Mouse (Mus musculus) cerebellum, adult 11 months (tissue): ENCODE data around the gene Tmem213.

ENCODE experiments used
- DNase-seq: peaks from one replicate; pipeline ENCODE4 v3.0.0; 2022

Tmem213 gene

GRCm38 (mm10) chr6:38159576-38159975 is 50.5 kb downstream of the Tmem213 start:
- DNase-seq = no peak

DNA sequence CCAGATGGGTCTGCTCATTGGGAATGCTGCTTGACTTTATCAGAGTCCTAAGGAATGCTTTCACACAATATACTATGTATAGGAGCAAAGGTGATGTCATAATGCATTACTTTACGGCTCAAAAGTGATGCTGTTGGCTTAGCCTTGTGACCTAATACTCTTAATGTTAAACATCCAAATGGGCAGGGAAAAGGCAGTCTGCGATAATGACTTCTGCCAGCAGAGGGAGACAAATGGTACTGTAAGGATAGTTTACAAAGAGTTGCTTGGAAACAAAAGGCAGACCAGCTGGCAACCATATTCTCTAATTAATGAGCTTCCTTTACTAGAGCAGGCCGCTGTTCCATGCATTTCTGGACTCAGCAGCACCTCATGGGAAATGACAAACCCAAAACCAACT is 51.0 kb downstream of the Tmem213 start:
- DNase-seq = peak; percentile 84

- DNase-seq = no peak
These were observed 51.5 kb downstream of the Tmem213 start for GRCm38 (mm10) chr6:38160556-38160955.

DNA sequence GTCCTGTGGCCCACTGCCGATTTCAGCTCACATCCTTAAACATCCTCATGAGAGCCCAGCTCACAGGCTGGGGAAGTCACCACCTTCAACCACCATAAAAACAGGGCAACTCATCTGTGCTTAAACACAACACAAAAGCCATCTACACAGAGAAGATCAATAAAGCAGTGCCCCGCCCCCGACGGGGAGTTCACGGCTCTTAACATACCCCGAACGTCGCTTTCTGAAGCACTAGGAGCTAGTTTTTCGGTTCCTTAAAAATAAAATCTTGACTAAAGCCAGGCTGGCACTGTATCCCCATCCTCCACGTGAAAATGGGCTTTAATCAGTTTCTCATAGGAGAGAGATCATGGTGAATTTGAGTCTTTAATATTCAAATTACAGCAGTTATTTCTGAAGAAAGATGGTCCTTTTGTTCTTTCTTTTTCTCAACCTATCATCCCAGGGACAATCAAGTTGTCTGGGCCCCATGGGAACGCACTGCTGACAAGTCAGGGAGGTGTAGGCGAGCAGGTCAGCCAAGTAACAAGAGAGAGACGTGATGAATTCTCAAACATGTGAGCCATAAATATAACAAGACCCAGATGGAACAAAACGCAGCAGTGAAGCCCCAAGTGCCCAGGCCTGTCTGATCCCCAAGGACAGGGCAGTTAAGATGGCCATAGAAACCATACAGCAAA is 53.9 kb downstream of the Tmem213 start:
- DNase-seq = no peak

GRCm38 (mm10) chr6:38164705-38165104 is 55.6 kb downstream of the Tmem213 start:
- DNase-seq = no peak

DNA sequence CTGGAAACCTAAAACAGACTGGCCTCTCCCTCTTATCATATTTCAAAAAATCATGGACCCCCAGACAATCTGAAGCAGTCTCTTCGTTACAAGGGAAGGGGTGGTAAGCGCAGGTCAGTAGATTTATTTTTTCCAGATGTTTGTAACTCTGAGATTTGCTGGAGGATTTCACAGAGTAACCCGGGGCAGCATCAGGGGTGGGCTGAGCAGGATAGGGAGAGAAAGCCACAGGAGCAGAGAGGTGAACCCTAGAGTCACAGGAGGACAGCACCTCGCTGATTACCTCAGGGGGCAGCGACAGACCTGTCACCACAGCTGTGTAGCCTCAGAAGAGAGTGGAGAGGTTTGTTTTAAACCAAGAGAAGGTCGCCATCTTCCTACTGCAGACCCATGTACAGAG is 56.3 kb downstream of the Tmem213 start:
- DNase-seq = no peak
